Mouse (Mus musculus): ENCODE data around the gene Ano7. TPM values are rescaled to one million over a fixed set of nuclear protein-coding genes. Genes with fewer than 3 reads are reported as not detected.
"Not testable (repeated sequence)": the region's sequence is repeated elsewhere in the genome, so short reads cannot be mapped to it uniquely, and the experiment has no call there.

The Ano7 gene
- polyA plus RNA-seq, 1 experiment: not detected

- Histone ChIP-seq H3K79me2 (ENCODE audit: control insufficient read depth, insufficient read depth) (peaks cover 49% of the 10 kb centered on the region), H3K4me3 (peak overlapping the region; percentile 76), H3ac (ENCODE audit: control insufficient read depth, insufficient read length) (peak overlapping the region; percentile 78), H3K27me3 (ENCODE audit: control insufficient read depth, insufficient read depth, insufficient read length) (no peaks in the 10 kb centered on the region), H3K36me3 (ENCODE audit: control insufficient read depth, insufficient read depth) (peaks cover 15% of the 10 kb centered on the region), H3K4me2 (ENCODE audit: low read depth) (peak overlapping the region; percentile 90)
- TF ChIP-seq MYOG (IDR thresholded peaks at IDR 0.05; ENCODE audit: control insufficient read depth in 1 of 3, insufficient read depth in 1 of 3, insufficient read length in 2 of 3, low read depth in 2 of 3) (no peak), CEBPB (IDR thresholded peaks at IDR 0.05; ENCODE audit: insufficient read depth, poor library complexity, severe bottlenecking) (no peak), TCF3 (IDR thresholded peaks at IDR 0.05; ENCODE audit: insufficient read length, low read depth) (no peak), SRF (IDR thresholded peaks at IDR 0.05; ENCODE audit: control insufficient read depth, insufficient read length, low read depth) (no peak)
Measured at GRCm38 (mm10) chr1:93444405-93445110, 70.8 kb downstream of the Ano7 start.

- peaks cover 50% of the 10 kb centered on the region for H3K79me2 ChIP-seq (ENCODE audit: control insufficient read depth, insufficient read depth)
- peaks cover 15% of the 10 kb centered on the region for H3K36me3 ChIP-seq (ENCODE audit: control insufficient read depth, insufficient read depth)
- TF ChIP-seq MYOG (IDR thresholded peaks at IDR 0.05; ENCODE audit: control insufficient read depth in 1 of 3, insufficient read depth in 1 of 3, insufficient read length in 2 of 3, low read depth in 2 of 3): no peak
- TF ChIP-seq POLR2A (IDR thresholded peaks at IDR 0.05; ENCODE audit: insufficient read length, low read depth): peak; percentile 86
- TF ChIP-seq POLR2AphosphoS2 (IDR thresholded peaks at IDR 0.05; ENCODE audit: insufficient read length, low read depth): peak; percentile 85
- peak overlapping the region; percentile 78 for H3ac ChIP-seq (ENCODE audit: control insufficient read depth, insufficient read length)
- H3K4me3 ChIP-seq: peak overlapping the region; percentile 76
- no peaks in the 10 kb centered on the region for H3K27me3 ChIP-seq (ENCODE audit: control insufficient read depth, insufficient read depth, insufficient read length)
- peak overlapping the region; percentile 90 for H3K4me2 ChIP-seq (ENCODE audit: low read depth)
Measured at GRCm38 (mm10) chr1:93445111-93445821, 71.5 kb downstream of the Ano7 start.

DNA sequence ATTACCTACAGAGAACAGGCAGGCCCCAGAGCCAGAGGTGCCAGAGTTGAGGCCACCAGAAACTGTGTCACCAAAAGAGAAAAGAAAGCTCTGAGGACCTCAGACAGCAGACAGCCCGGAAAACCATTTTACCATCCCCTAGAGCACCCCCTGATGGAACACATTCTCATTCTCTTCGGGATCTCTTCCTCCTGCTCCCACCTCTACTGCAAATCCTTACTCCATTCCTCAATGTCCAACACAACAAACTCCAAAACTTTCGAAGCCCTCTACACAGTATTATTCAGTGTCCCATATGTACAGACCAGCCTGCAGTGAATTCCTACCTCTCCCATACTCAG is 72.1 kb downstream of the Ano7 start:
- Histone ChIP-seq H3K27me3 (ENCODE audit: control insufficient read depth, insufficient read depth, insufficient read length) (no peaks in the 10 kb centered on the region), H3K79me2 (ENCODE audit: control insufficient read depth, insufficient read depth) (peaks cover 50% of the 10 kb centered on the region), H3K36me3 (ENCODE audit: control insufficient read depth, insufficient read depth) (peaks cover 12% of the 10 kb centered on the region), H3K4me3 (peak overlapping the region; percentile 76), H3ac (ENCODE audit: control insufficient read depth, insufficient read length) (peak overlapping the region; percentile 78), H3K4me2 (ENCODE audit: low read depth) (peak overlapping the region; percentile 78)
- TF ChIP-seq CEBPB (IDR thresholded peaks at IDR 0.05; ENCODE audit: insufficient read depth, poor library complexity, severe bottlenecking) (no peak), MYOD1 (IDR thresholded peaks at IDR 0.05; ENCODE audit: control insufficient read depth in 1 of 3, insufficient read length in 2 of 3, low read depth in 2 of 3) (no peak), POLR2AphosphoS2 (IDR thresholded peaks at IDR 0.05; ENCODE audit: insufficient read length, low read depth) (no peak), REST (IDR thresholded peaks at IDR 0.05; ENCODE audit: insufficient read depth, insufficient read length) (no peak), E2F4 (IDR thresholded peaks at IDR 0.05; ENCODE audit: insufficient read depth) (no peak), TCF3 (IDR thresholded peaks at IDR 0.05; ENCODE audit: insufficient read length, low read depth) (no peak), MYOG (IDR thresholded peaks at IDR 0.05; ENCODE audit: control insufficient read depth in 1 of 3, insufficient read depth in 1 of 3, insufficient read length in 2 of 3, low read depth in 2 of 3) (no peak), USF1 (IDR thresholded peaks at IDR 0.05; ENCODE audit: low read depth) (no peak), MAX (IDR thresholded peaks at IDR 0.05; ENCODE audit: low read depth) (no peak), TCF12 (IDR thresholded peaks at IDR 0.05; ENCODE audit: insufficient read depth, poor library complexity, severe bottlenecking) (no peak), SRF (IDR thresholded peaks at IDR 0.05; ENCODE audit: control insufficient read depth, insufficient read length, low read depth) (no peak), POLR2A (IDR thresholded peaks at IDR 0.05; ENCODE audit: insufficient read length, low read depth) (no peak)

DNA sequence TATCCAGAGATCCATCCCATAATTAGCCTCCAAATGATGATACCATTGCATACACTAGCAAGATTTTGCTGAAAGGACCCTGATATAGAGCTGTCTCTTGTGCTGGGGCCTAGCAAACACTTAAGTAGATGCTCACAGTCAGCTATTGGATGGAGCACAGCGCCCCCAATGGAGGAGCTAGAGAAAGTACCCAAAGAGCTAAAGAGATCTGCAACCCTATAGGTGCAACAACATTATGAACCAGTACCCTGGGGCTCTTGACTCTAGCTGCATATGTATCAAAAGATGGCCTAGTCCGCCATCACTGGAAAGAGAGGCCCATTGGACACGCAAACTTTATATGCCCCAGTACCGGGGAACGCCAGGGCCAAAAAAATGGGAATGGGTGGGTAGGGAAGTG is 76.4 kb downstream of the Ano7 start:
- H3K4me3 ChIP-seq; H3ac ChIP-seq (ENCODE audit: control insufficient read depth, insufficient read length); H3K27me3 ChIP-seq (ENCODE audit: control insufficient read depth, insufficient read depth, insufficient read length); H3K4me2 ChIP-seq (ENCODE audit: low read depth); H3K36me3 ChIP-seq (ENCODE audit: control insufficient read depth, insufficient read depth): not testable (repeated sequence)
- peaks cover 13% of the 10 kb centered on the region for H3K79me2 ChIP-seq (ENCODE audit: control insufficient read depth, insufficient read depth)

DNA sequence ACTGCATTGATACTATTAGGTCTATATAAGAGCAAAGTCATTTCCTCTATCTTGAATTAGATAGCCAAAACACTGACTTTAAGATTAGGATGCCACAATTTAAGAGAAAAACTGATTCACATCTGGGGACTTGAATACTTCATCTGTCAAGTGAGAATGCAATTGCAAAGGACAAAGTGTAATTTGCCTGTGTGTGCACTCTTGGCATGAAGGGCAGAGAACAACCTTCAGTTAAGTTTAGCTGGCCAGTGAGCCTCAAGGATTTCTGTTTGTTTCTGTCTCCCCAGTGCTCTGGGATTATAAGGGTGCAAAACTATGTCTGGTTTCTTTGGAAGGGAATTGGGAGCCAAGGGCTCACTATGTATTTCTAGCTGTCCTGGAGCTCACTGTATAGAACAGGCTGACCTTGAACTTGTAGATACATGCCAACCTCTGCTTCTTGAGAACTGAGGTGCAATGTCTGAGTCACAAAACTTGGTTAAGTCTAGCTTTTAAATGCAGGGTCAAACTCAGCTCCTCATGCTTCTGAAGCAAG is 80.1 kb downstream of the Ano7 start:
- Histone ChIP-seq H3K79me2 (ENCODE audit: control insufficient read depth, insufficient read depth) (peaks cover 32% of the 10 kb centered on the region), H3K4me2 (ENCODE audit: low read depth) (no peak overlapping the region), H3ac (ENCODE audit: control insufficient read depth, insufficient read length) (no peak overlapping the region), H3K36me3 (ENCODE audit: control insufficient read depth, insufficient read depth) (no peaks in the 10 kb centered on the region), H3K4me3 (no peak overlapping the region), H3K27me3 (ENCODE audit: control insufficient read depth, insufficient read depth, insufficient read length) (no peaks in the 10 kb centered on the region)
- TF ChIP-seq TCF3 (IDR thresholded peaks at IDR 0.05; ENCODE audit: insufficient read length, low read depth) (no peak), MYOG (IDR thresholded peaks at IDR 0.05; ENCODE audit: control insufficient read depth in 1 of 3, insufficient read depth in 1 of 3, insufficient read length in 2 of 3, low read depth in 2 of 3) (no peak)

Other genes starting within 250 kb of the Ano7 start
- gene Agxt, start 238.7 kb upstream of the Ano7 start, polyA plus RNA-seq (2012; fragmentation: generic; extraction: Trizol): not detected
- gene 2310007B03Rik, start 213.0 kb upstream of the Ano7 start, polyA plus RNA-seq (2012; fragmentation: generic; extraction: Trizol): 0.06 TPM
- gene Crocc2, start 205.2 kb upstream of the Ano7 start, polyA plus RNA-seq (2012; fragmentation: generic; extraction: Trizol): not detected
- 0.20 TPM for gene Sned1, start 138.1 kb upstream of the Ano7 start, polyA plus RNA-seq (2012; fragmentation: generic; extraction: Trizol)
- 16.5 TPM for gene Mterf4, start 68.0 kb upstream of the Ano7 start, polyA plus RNA-seq (2012; fragmentation: generic; extraction: Trizol)
- gene Ppp1r7, start 31.1 kb upstream of the Ano7 start, polyA plus RNA-seq (2012; fragmentation: generic; extraction: Trizol): 22.9 TPM
- gene Pask, start 30.4 kb upstream of the Ano7 start, polyA plus RNA-seq (2012; fragmentation: generic; extraction: Trizol): 2.7 TPM
- 154 TPM for gene Hdlbp, start 104.9 kb downstream of the Ano7 start, polyA plus RNA-seq (2012; fragmentation: generic; extraction: Trizol)
- gene Farp2, start 138.1 kb downstream of the Ano7 start, polyA plus RNA-seq (2012; fragmentation: generic; extraction: Trizol): 3.1 TPM